Mouse (Mus musculus): ENCODE results near the gene Osbpl11. TPM values are rescaled to one million over a fixed set of nuclear protein-coding genes. Genes with fewer than 3 reads are reported as not detected.

Osbpl11 gene
- polyA plus RNA-seq, 1 experiment = 6.9 TPM

DNA sequence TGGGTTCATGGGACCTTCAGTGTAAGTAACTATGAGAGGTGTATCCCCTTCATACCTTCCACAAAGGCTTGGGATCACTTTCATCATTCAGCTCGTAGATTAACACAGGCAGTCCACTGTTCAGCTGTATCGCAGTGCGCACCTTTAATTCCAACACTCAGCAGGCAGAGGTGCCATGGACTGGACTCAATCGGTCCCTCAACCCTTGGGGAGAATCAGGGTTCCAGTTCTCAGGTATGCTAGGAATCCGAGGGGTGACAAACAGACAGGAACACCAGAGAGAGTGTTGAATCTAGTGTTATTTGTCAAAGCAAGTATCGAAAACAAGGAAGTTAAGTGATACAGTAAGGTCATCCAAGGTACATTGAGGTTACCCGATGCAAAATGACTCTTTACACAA lies 107.4 kb downstream of the Osbpl11 start:
- no peak overlapping the region for H3K27ac ChIP-seq (ENCODE audit: insufficient read depth, low read length)
- WGBS = 97% methylated on average over 7 of the region's 7 CpGs
- H3K4me3 ChIP-seq (ENCODE audit: extremely low read depth, insufficient read depth, insufficient read length) = no peak overlapping the region
- peaks cover 49% of the 10 kb centered on the region for H3K36me3 ChIP-seq (ENCODE audit: control insufficient read depth, insufficient read depth, low read length)
- no peak for TF ChIP-seq CTCF (IDR thresholded peaks at IDR 0.05; ENCODE audit: extremely low read depth, insufficient read depth, insufficient read length, insufficient replicate concordance)
- TF ChIP-seq POLR2A (IDR thresholded peaks at IDR 0.05; ENCODE audit: low read depth, low read length) = no peak
- no peak for DNase-seq (ENCODE audit: low read depth in 1 of 2, low spot score in 2 of 2)
- H3K27me3 ChIP-seq (ENCODE audit: control insufficient read depth, insufficient read depth, low read length) = no peaks in the 10 kb centered on the region
- H3K4me1 ChIP-seq (ENCODE audit: control insufficient read depth, insufficient read depth, insufficient read length) = no peaks in the 10 kb centered on the region

Other genes starting within 250 kb of the Osbpl11 start
- 0.02 and 0.05 TPM in 2 replicates for gene Iqcg, start 128.9 kb upstream of the Osbpl11 start, polyA plus RNA-seq (2012; rRNA removed)
- gene Rpl35a, start 128.6 kb upstream of the Osbpl11 start, polyA plus RNA-seq (2012; rRNA removed) = 198 and 203 TPM in 2 replicates
- gene Lmln, start 122.5 kb upstream of the Osbpl11 start, polyA plus RNA-seq (2012; rRNA removed) = 0.53 and 1.3 TPM in 2 replicates
- gene Snx4, start 66.4 kb downstream of the Osbpl11 start, polyA plus RNA-seq (2012; rRNA removed) = 7.2 and 7.9 TPM in 2 replicates
- gene Zfp148, start 195.8 kb downstream of the Osbpl11 start, polyA plus RNA-seq (2012; rRNA removed) = 5.0 and 5.7 TPM in 2 replicates

Measured in spleen, adult 2 months (tissue).